Mouse (Mus musculus) hindbrain, embryonic 16.5 days (tissue): Measurements from ENCODE around the gene Ptx4. TPM values are rescaled to one million over a fixed set of nuclear protein-coding genes. Genes with fewer than 3 reads are reported as not detected.

Experiments
- ATAC-seq: fragments of 200-750 bp; cut with Nextera tagmentation; 2 replicates; pipeline ENCODE4 v1.8.0; 2017; ENCODE audit warnings: moderate TSS enrichment, moderate library complexity
- H3K27ac ChIP-seq: fragments of 300-500 bp; sonication (generic); 2 replicates; pipeline ENCODE4 v1.5.1; 2014; ENCODE audit warnings: low read depth, mild to moderate bottlenecking, control low read depth, low read length, moderate library complexity
- H3K27me3 ChIP-seq: fragments of 300-500 bp; sonication (generic); replicated peaks from 2 replicates; pipeline ENCODE4 v1.6.1; 2014; ENCODE audit warnings: low read length; ENCODE audit not compliant: control insufficient read depth, insufficient read depth
- H3K36me3 ChIP-seq: fragments of 300-500 bp; sonication (generic); 2 replicates; pipeline ENCODE4 v1.6.1; 2014; ENCODE audit warnings: mild to moderate bottlenecking, low read length, moderate library complexity, mixed read lengths; ENCODE audit not compliant: control insufficient read depth, insufficient read depth
- H3K4me1 ChIP-seq: fragments of 300-500 bp; sonication (generic); 2 replicates; pipeline ENCODE4 v1.6.1; 2014; ENCODE audit warnings: low read depth, low read length; ENCODE audit not compliant: control insufficient read depth, insufficient read depth
- H3K4me2 ChIP-seq: fragments of 300-500 bp; sonication (generic); 2 replicates; pipeline ENCODE4 v1.6.1; 2014; ENCODE audit warnings: mild to moderate bottlenecking, low read length, control low read depth, moderate library complexity
- H3K4me3 ChIP-seq: fragments of 300-500 bp; sonication (generic); 2 replicates; pipeline ENCODE4 v1.5.1; 2014; ENCODE audit warnings: mild to moderate bottlenecking, low read length, control low read depth, moderate library complexity
- H3K9ac ChIP-seq: fragments of 300-500 bp; sonication (generic); 2 replicates; pipeline ENCODE4 v1.6.1; 2014; ENCODE audit warnings: low read depth, mild to moderate bottlenecking, control low read depth, low read length, moderate library complexity
- H3K9me3 ChIP-seq: fragments of 300-500 bp; sonication (generic); 2 replicates; pipeline ENCODE4 v1.6.1; 2014; ENCODE audit warnings: mild to moderate bottlenecking, low read length, moderate library complexity; ENCODE audit not compliant: control insufficient read depth
- WGBS: fragments of 180-500 bp; shearing (Covaris S2); extraction: QIAGEN DNeasy Blood & Tissue Kit; methylation state at CpG from one replicate; pipeline ENCODE4 v1.1.7; 2014; 5-methylcytosine and 5-hydroxymethylcytosine counted together
- polyA plus RNA-seq: library from polyadenylated mRNA; unstranded; fragments of >200 nt; fragmentation: Nextera tagmentation; extraction: Ambion mirVana; gene quantifications from 2 replicates; pipeline ENCODE4 v1.2.1, GENCODE M21; 2015

The Ptx4 gene
- 0.49 TPM in 1 of 2 replicates, not detected in the other for polyA plus RNA-seq

DNA sequence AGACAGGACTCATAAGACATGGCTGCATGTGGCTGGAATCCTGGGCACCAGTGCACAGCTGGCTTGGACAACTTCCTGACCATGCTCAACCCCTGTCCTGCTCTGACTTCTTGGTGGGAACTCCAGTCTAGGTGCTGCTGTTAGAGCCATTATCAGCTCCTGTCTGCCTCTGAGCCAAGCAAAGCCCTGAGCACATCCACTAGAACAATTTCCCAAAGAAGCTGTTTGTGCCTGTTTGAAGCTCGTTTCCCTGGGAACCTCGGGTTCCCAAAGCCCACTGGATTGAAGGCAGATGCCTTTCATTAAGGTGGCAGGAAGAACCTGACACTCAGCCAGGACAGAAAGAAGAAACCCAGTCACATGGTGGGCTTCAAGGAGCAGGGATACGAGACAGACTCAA is at the start of gene Ptx4:
Gene Ptx4, plus strand, starts transcription at position 355 of the 400 bp plus-strand sequence.
- Histone ChIP-seq H3K36me3 (no peaks in the 10 kb centered on the region), H3K9me3 (no peaks in the 10 kb centered on the region), H3K4me2 (no peak within 1 kb of the TSS), H3K4me1 (0 out of 2 replicates have a peak, but pooled peaks cover 2% of the 10 kb centered on the region), H3K4me3 (no peak within 1 kb of the TSS), H3K27me3 (no peaks in the 10 kb centered on the region; the same call in 1 of the 2 replicates), H3K9ac (no peak within 1 kb of the TSS), H3K27ac (no peak within 1 kb of the TSS)
- ATAC-seq: no peak
- WGBS: 40% methylated on average over 3 of the region's 3 CpGs

DNA sequence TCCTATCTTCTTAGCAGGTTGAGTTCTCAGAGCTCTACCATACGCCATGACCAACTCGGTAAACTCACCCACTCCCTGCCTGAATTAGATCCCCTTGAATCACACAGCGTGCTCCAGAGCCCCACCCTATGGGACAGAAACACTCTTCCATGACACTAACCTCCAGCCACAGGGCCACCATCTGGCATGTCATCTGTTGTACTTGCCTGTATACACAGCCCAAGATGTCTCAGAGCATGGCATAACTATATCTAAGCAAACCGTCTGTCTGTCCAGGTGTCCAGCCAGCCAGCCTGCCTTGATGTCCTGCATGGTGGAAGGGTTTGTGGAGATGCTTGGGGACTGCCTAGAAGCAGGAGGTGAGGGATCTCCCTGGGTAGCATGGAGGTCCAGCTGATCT is 43.7 kb upstream of the Ptx4 start:
- Histone ChIP-seq H3K4me3 (no peak overlapping the region), H3K9me3 (no peaks in the 10 kb centered on the region), H3K4me1 (peaks cover 9% of the 10 kb centered on the region), H3K27me3 (no peaks in the 10 kb centered on the region), H3K9ac (no peak overlapping the region), H3K4me2 (no peak overlapping the region), H3K27ac (peak overlapping the region; percentile 63), H3K36me3 (no peaks in the 10 kb centered on the region)
- no peak for ATAC-seq
- WGBS: 80% methylated on average over 4 of the region's 4 CpGs

DNA sequence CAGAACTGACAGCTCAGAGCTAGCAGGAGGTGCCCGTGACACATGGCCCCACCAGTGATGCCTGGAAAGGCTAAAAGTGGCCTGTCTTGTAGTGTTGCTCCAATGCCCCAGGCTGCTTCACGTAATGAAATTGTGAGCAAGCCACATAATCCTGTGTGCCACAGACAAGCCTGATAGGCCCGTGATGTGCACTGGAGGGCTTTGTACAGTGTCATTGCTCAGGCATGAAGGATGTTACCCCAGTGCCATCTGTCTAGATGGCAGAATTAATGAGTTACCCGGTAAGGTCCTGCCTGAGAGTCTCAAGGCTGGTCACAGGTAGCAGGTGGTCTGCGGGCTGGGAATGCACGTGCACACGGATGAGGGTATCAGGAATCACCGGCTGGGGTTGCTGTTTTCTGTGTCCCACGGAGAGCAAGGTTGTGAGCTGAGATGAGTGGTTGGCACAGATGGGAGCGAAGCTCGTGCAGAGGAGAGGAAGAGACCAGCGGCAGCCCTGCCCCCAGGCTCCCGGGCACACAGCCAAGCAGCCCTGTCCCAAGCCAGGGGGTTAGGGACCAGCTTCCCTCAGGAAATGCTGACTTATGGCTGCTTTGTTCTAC is 42.7 kb upstream of the Ptx4 start:
- peak; percentile 88 for ATAC-seq
- peaks cover 9% of the 10 kb centered on the region for H3K4me1 ChIP-seq
- 42% methylated on average over 13 of the region's 13 CpGs for WGBS
- H3K4me3 ChIP-seq: peak overlapping the region; percentile 2; the same call in 1 of the 2 replicates
- H3K27ac ChIP-seq: peak overlapping the region; percentile 63
- peak overlapping the region; percentile 31 for H3K4me2 ChIP-seq
- peak overlapping the region; percentile 20; the same call in 1 of the 2 replicates for H3K9ac ChIP-seq
- H3K36me3 ChIP-seq: no peaks in the 10 kb centered on the region
- H3K9me3 ChIP-seq: no peaks in the 10 kb centered on the region
- no peaks in the 10 kb centered on the region for H3K27me3 ChIP-seq

DNA sequence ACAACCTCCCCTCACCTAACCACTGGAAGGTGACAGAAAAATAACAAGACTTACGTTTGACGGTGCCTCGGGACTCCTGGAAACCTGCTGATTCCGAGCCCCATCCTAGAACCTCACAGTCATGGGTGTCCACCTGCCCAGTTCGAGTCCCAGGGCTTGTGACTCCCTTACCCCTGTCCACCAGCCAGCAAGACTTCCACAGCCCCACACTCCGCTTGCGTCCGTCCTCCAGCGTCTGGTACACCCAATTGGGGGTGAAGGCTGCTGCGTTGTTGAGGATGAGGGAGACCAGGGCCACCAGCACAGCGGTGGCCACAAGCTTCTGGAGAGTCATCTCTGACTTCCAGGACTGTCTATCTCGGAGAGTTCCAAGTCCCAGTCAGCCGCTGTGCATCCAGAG is 40.4 kb upstream of the Ptx4 start:
- ATAC-seq: no peak
- Histone ChIP-seq H3K4me1 (peaks cover 9% of the 10 kb centered on the region), H3K9ac (peak overlapping the region; percentile 9; the same call in 1 of the 2 replicates), H3K27ac (no peak overlapping the region), H3K27me3 (no peaks in the 10 kb centered on the region), H3K36me3 (no peaks in the 10 kb centered on the region), H3K4me3 (peak overlapping the region; percentile 13), H3K4me2 (0 out of 2 replicates have a peak overlapping the region, but pooled peaks have one; percentile 10), H3K9me3 (no peaks in the 10 kb centered on the region)
- WGBS: 82% methylated on average over 13 of the region's 13 CpGs

DNA sequence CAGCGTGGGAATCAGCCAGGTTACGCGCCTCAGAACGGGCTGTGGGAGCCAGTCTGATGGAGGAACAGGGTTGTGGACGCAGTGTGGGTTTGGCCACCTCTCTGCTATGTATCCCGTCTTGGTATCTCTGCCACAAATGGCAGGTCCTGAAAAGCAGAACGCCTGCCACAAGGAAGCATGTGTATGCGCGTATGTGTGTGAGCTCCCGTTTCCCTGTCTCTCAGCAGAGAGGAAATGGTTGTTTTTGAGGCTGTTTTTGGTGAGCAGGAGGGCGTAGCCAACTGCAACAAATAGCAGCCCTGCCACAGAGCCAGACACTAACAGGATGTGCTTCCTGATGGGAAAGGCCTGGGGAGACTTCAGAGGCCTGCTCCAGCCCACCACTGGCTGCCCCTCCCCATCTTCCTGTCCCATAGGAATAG is 39.6 kb upstream of the Ptx4 start:
- Histone ChIP-seq H3K36me3 (no peaks in the 10 kb centered on the region), H3K27me3 (no peaks in the 10 kb centered on the region), H3K4me1 (peaks cover 9% of the 10 kb centered on the region), H3K27ac (no peak overlapping the region; the same call in 1 of the 2 replicates), H3K4me2 (0 out of 2 replicates have a peak overlapping the region, but pooled peaks have one; percentile 10), H3K4me3 (peak overlapping the region; percentile 13), H3K9me3 (no peaks in the 10 kb centered on the region), H3K9ac (no peak overlapping the region)
- WGBS: 90% methylated on average over 11 of the region's 11 CpGs
- no peak for ATAC-seq

DNA sequence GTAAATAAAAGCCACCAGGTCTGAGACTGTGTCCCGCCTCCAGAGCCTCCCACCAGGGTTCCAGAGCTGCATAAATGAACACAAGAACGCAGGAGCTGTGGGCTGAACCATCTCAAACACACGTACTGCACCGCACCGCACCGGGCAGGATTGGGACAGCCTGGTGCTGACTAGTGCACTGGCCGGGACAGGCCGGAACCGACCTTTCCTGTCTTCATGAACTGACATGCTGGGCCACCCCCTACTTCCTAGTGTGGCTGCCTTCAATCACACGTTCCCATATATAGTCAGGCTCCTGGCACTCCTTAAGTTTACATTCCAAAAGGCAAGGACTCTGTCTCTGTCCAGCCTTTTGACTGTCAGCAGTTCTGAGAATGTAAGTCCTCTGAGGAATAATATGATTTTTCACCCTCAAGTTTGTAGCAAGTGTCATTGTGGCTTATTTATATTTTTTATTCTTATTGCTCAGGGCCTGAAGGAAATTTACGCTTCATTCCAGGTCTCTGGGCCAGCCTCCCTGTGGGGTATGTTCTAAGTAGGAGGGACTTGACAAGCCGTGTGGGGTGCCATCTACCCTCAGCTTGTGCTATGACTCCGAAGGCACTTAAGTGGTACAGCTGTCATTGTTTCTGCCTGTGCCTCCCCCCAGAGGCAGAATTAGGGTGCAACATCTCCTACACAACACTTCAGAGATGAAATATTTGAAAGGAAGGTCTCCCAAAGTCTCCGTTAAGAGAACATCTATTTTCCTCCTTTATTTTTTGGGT is 38.3 kb upstream of the Ptx4 start:
- no peak for ATAC-seq
- Histone ChIP-seq H3K9me3 (no peaks in the 10 kb centered on the region), H3K36me3 (no peaks in the 10 kb centered on the region), H3K27ac (0 out of 2 replicates have a peak overlapping the region, but pooled peaks have one; percentile 1), H3K4me1 (peaks cover 9% of the 10 kb centered on the region), H3K4me2 (no peak overlapping the region), H3K4me3 (no peak overlapping the region), H3K9ac (no peak overlapping the region), H3K27me3 (no peaks in the 10 kb centered on the region)
- WGBS: 77% methylated on average over 14 of the region's 14 CpGs

DNA sequence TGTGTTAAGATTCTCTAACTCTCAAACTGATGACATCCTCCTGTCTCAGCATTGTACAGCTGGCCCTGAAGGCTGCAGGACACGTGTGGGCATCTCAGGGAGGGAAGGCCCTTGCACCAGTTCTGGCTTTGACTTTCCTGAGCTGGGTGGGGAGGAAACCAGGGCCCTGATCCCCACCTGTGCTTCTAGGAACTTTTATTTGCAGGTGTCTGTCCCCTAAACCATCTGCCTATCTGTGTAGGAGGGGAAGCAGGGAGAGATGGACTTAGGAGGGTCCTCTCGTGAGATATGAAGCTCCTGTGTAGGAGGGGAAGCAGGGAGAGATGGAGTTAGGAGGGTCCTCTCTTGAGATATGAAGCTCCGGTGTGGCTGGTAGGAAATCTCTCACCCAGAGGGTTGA is 37.7 kb upstream of the Ptx4 start:
- no peak for ATAC-seq
- WGBS: 67% methylated on average over 3 of the region's 3 CpGs
- no peak overlapping the region for H3K4me2 ChIP-seq
- H3K4me3 ChIP-seq: no peak overlapping the region
- no peaks in the 10 kb centered on the region for H3K27me3 ChIP-seq
- no peaks in the 10 kb centered on the region for H3K9me3 ChIP-seq
- H3K9ac ChIP-seq: no peak overlapping the region
- H3K27ac ChIP-seq: no peak overlapping the region
- peaks cover 8% of the 10 kb centered on the region for H3K4me1 ChIP-seq
- H3K36me3 ChIP-seq: 0 out of 2 replicates have a peak, but pooled peaks cover 2% of the 10 kb centered on the region

DNA sequence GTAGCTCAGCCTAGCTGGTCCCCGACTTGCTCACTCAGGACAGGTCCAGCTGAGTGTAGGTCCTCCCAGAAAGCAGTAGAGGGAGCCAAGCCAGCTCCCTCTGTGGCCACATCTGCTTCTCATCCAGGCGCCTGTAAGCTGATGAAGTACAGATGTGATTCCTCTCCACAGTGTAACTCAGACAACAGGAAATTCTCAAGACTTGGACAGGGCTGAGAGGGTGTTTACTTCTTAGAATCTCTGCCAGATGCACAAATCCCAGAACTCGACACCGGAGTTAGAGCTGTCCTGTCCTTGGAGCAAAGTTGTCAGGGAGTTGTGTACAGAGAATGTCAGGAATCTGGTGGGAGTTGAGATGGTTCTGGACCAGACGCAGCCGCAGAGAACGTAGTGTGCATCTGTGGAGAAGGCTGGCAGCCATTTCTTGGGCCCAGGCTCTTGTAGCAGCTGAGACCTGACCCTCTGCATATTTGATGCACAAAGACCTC is 37.1 kb upstream of the Ptx4 start, which contains the start of gene Tmem204:
Gene Tmem204, minus strand, starts transcription at position 148 of the 488 bp plus-strand sequence.
- no peaks in the 10 kb centered on the region for H3K27me3 ChIP-seq
- H3K27ac ChIP-seq: peak within 1 kb of the TSS; percentile 24; the same call in 1 of the 2 replicates
- no peak within 1 kb of the TSS for H3K4me2 ChIP-seq
- no peak within 1 kb of the TSS for H3K9ac ChIP-seq
- 66% methylated on average over 7 of the region's 7 CpGs for WGBS
- H3K4me1 ChIP-seq: peaks cover 2% of the 10 kb centered on the region
- peaks cover 8% of the 10 kb centered on the region; the same call in 1 of the 2 replicates for H3K36me3 ChIP-seq
- H3K4me3 ChIP-seq: no peak within 1 kb of the TSS
- ATAC-seq: no peak
- no peaks in the 10 kb centered on the region for H3K9me3 ChIP-seq

DNA sequence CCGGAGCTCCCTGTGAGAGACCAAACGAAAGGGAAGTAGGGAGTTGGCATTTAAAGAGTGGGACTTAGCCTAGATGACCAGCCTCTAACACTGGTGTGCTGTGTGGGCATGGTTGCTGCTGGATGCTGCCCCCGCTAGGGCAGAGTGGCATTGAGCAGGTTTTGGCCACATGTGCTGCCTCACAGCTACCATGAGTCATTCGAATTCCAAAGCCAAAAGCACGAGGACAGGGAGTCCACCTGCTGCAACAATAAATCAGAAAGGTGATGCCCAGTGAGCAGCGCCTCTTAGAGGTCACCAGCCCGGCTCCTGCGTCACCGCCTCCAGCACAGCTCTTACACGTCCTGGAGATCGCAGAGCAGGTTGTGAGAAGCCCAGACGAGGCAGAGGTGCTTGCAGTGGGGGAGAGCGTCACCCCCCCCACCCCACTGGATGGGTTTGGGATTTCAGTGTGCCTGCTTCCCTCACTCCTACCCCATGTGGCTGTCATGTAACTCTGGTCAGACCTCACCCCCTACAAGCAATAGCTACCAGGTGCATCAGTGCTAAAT is 35.6 kb upstream of the Ptx4 start:
- 80% methylated on average over 13 of the region's 13 CpGs for WGBS
- H3K9ac ChIP-seq: no peak overlapping the region
- ATAC-seq: no peak

More for the DNA sequence above, 35.6 kb upstream of the Ptx4 start:
- no peak overlapping the region for H3K4me2 ChIP-seq
- H3K4me1 ChIP-seq: no peaks in the 10 kb centered on the region
- peaks cover 9% of the 10 kb centered on the region for H3K36me3 ChIP-seq
- no peaks in the 10 kb centered on the region for H3K9me3 ChIP-seq
- H3K4me3 ChIP-seq: no peak overlapping the region
- H3K27me3 ChIP-seq: no peaks in the 10 kb centered on the region
- H3K27ac ChIP-seq: no peak overlapping the region
